Mouse (Mus musculus): ENCODE measurements around the gene Nuak1.

Gene Nuak1

GRCm38 (mm10) chr10:84446661-84447060 lies 6.3 kb upstream of the Nuak1 start:
- DNase-seq = no peak

- no peak for DNase-seq
These were observed 4.0 kb upstream of the Nuak1 start for GRCm38 (mm10) chr10:84444396-84444795.

- DNase-seq = no peak
These were observed 1.4 kb upstream of the Nuak1 start for GRCm38 (mm10) chr10:84441846-84442245.

GRCm38 (mm10) chr10:84441434-84441785 lies 1.0 kb upstream of the Nuak1 start:
- no peak for DNase-seq

GRCm38 (mm10) chr10:84440181-84440540 lies 236 bp downstream of the Nuak1 start:
- no peak for DNase-seq

- DNase-seq = peak; percentile 62 to 69
These were observed 1.2 kb downstream of the Nuak1 start for GRCm38 (mm10) chr10:84439228-84439596.

GRCm38 (mm10) chr10:84438466-84439227 lies 1.8 kb downstream of the Nuak1 start:
- peak in 1 of 2 experiments; percentile 54 for DNase-seq

GRCm38 (mm10) chr10:84438049-84438422 lies 2.4 kb downstream of the Nuak1 start:
- DNase-seq = peak; percentile 100

- peak; percentile 88 for DNase-seq
These were observed 3.0 kb downstream of the Nuak1 start for GRCm38 (mm10) chr10:84437166-84438048.

GRCm38 (mm10) chr10:84435930-84436329 lies 4.5 kb downstream of the Nuak1 start:
- DNase-seq = no peak

GRCm38 (mm10) chr10:84433193-84433801 lies 7.1 kb downstream of the Nuak1 start:
- DNase-seq = no peak

GRCm38 (mm10) chr10:84424374-84424773 lies 16.0 kb downstream of the Nuak1 start:
- DNase-seq = no peak

GRCm38 (mm10) chr10:84423903-84424302 lies 16.5 kb downstream of the Nuak1 start:
- DNase-seq = no peak

GRCm38 (mm10) chr10:84420589-84420988 lies 19.8 kb downstream of the Nuak1 start:
- DNase-seq = peak in 1 of 2 experiments; percentile 44

- no peak for DNase-seq
These were observed 22.0 kb downstream of the Nuak1 start for GRCm38 (mm10) chr10:84418421-84418820.

- no peak for DNase-seq
These were observed 23.6 kb downstream of the Nuak1 start for GRCm38 (mm10) chr10:84416752-84417151.

- peak; percentile 78 for DNase-seq
These were observed 25.3 kb downstream of the Nuak1 start for GRCm38 (mm10) chr10:84414981-84415700.

- DNase-seq = peak; percentile 72 to 83
These were observed 27.1 kb downstream of the Nuak1 start for GRCm38 (mm10) chr10:84413310-84413709.

GRCm38 (mm10) chr10:84412326-84412962 lies 28.0 kb downstream of the Nuak1 start:
- DNase-seq = peak; percentile 69 to 81

GRCm38 (mm10) chr10:84411122-84412105 lies 29.0 kb downstream of the Nuak1 start:
- peak in 1 of 2 experiments; percentile 69 for DNase-seq
